ENCODE assay signal across 8 mouse cellular contexts in genomic region chr11:83462711-83463244, GRCm38 (mm10). TPM values are rescaled to one million over a fixed set of nuclear protein-coding genes. Genes with fewer than 3 reads are reported as not detected.
A peak's percentile ranks its signal among the peaks of the same experiment; 100 is the strongest.
DNase-seq lines count a peak whose midpoint lies in the region; ATAC-seq lines count a peak whose summit lies in the region.

Gene Mmp28 (minus strand): TSS chr11:83463071.

- peak within 1 kb of the TSS; percentile 68 for H3K9ac ChIP-seq in forebrain, embryonic 14.5 days (ENCODE audit: low read length)
- H3K9ac ChIP-seq in limb, embryonic 12.5 days (replicated peaks), result peak within 1 kb of the TSS; percentile 74

- peaks cover 8% of the 10 kb centered on the region; the same call in 1 of the 2 replicates for H3K4me1 ChIP-seq in forebrain, embryonic 14.5 days (ENCODE audit: control insufficient read depth, insufficient read depth, low read length)
- peaks cover 37% of the 10 kb centered on the region for H3K4me1 ChIP-seq in limb, embryonic 12.5 days (replicated peaks)
- peaks cover 30% of the 10 kb centered on the region for H3K4me1 ChIP-seq in midbrain, embryonic 10.5 days

- H3K9me3 ChIP-seq in forebrain, embryonic 14.5 days (replicated peaks; ENCODE audit: control insufficient read depth, low read length), result no peaks in the 10 kb centered on the region
- H3K9me3 ChIP-seq in limb, embryonic 12.5 days, result no peaks in the 10 kb centered on the region
- no peaks in the 10 kb centered on the region for H3K9me3 ChIP-seq in midbrain, embryonic 10.5 days (replicated peaks)

- H3K27ac ChIP-seq in forebrain, embryonic 14.5 days (ENCODE audit: low read depth, low read length), result no peak within 1 kb of the TSS
- H3K27ac ChIP-seq in limb, embryonic 12.5 days, result no peak within 1 kb of the TSS
- peak within 1 kb of the TSS; percentile 77 for H3K27ac ChIP-seq in midbrain, embryonic 10.5 days (replicated peaks)

- peaks cover 21% of the 10 kb centered on the region for H3K27me3 ChIP-seq in forebrain, embryonic 14.5 days (replicated peaks; ENCODE audit: control insufficient read depth, insufficient read depth, low read length)
- peaks cover 48% of the 10 kb centered on the region for H3K27me3 ChIP-seq in limb, embryonic 12.5 days
- H3K27me3 ChIP-seq in midbrain, embryonic 10.5 days (ENCODE audit: low read depth, poor library complexity, severe bottlenecking), result peaks cover 97% of the 10 kb centered on the region

- H3K36me3 ChIP-seq in forebrain, embryonic 14.5 days (ENCODE audit: control insufficient read depth, insufficient read depth, low read length), result no peaks in the 10 kb centered on the region
- H3K36me3 ChIP-seq in limb, embryonic 12.5 days, result no peaks in the 10 kb centered on the region
- H3K36me3 ChIP-seq in midbrain, embryonic 10.5 days, result no peaks in the 10 kb centered on the region

- peak within 1 kb of the TSS; percentile 41 for H3K4me3 ChIP-seq in forebrain, embryonic 14.5 days (ENCODE audit: low read depth, low read length)
- H3K4me3 ChIP-seq in limb, embryonic 12.5 days (replicated peaks), result peak within 1 kb of the TSS; percentile 69
- peak within 1 kb of the TSS; percentile 80 for H3K4me3 ChIP-seq in midbrain, embryonic 10.5 days

- under 1% methylated on average over 37 of the region's 42 CpGs for WGBS in forebrain, embryonic 14.5 days
- under 1% methylated on average over 42 of the region's 42 CpGs for WGBS in limb, embryonic 12.5 days
- WGBS in midbrain, embryonic 10.5 days, result under 1% methylated on average over 42 of the region's 42 CpGs

- H3K4me2 ChIP-seq in forebrain, embryonic 14.5 days (ENCODE audit: low read length), result peak within 1 kb of the TSS; percentile 90
- peak within 1 kb of the TSS; percentile 94 for H3K4me2 ChIP-seq in limb, embryonic 12.5 days

- 0 out of 2 replicates have a peak, but pooled peaks have one; percentile 45 for ATAC-seq in cerebellum, adult (ENCODE audit: insufficient number of reproducible peaks, low FRiP score, low TSS enrichment)
- ATAC-seq in forebrain, embryonic 14.5 days, result no peak; the same call in 1 of the 2 replicates
- no peak for ATAC-seq in limb, embryonic 12.5 days (ENCODE audit: insufficient number of reproducible peaks, insufficient read depth, low FRiP score, low TSS enrichment, low read depth)

- DNase-seq in cerebellum, adult 11 months, result no peak
- DNase-seq in adrenal gland, postnatal 14 days, result peak; percentile 89
- no peak for DNase-seq in forebrain, embryonic 14.5 days (ENCODE audit: low spot score)
- DNase-seq in heart, postnatal 4 days, result peak; percentile 73
- DNase-seq in midbrain, embryonic 10.5 days (ENCODE audit: low spot score), result peak; percentile 59
- DNase-seq in thymus, adult 18-20 months, result no peak

RNA-seq across cellular contexts. Expression of gene Mmp28, which starts in this region (rescaled TPM):
- total RNA-seq in adrenal gland, postnatal 14 days (2021), result 7.4 and 8.3 TPM in 2 replicates
- 1.8 and 2.2 TPM in 2 replicates for polyA plus RNA-seq in forebrain, embryonic 14.5 days (2014; fragmentation: Nextera tagmentation; extraction: Ambion mirVana)
- 1 to 10 TPM; 7.0 to 7.1 TPM for total RNA-seq in heart, postnatal 4 days (2021)
- 4.2 and 4.5 TPM in 2 replicates for polyA plus RNA-seq in limb, embryonic 12.5 days (2016; fragmentation: Nextera tagmentation; extraction: Ambion mirVana)
- 1.2 and 1.6 TPM in 2 replicates for polyA plus RNA-seq in midbrain, embryonic 10.5 days (2016; fragmentation: Nextera tagmentation; extraction: Ambion mirVana)

Comparison
In these comparisons a context has a peak if more than half of its experiments do, and no peak if none do; other contexts are left out.
1. DNase-seq: peak in adrenal gland, postnatal 14 days (single experiment), heart, postnatal 4 days (single experiment) and midbrain, embryonic 10.5 days (single experiment); none in cerebellum, adult 11 months (single experiment), forebrain, embryonic 14.5 days (single experiment) and thymus, adult 18-20 months (0 of 2).
2. Peak in every context shown above with its lines, with median percentiles within 50 percentile points of each other: H3K4me3 ChIP-seq.